Comparison of ENCODE assay signal across 12 mouse cellular contexts in genomic region chr12:102271447-102271846, GRCm38 (mm10). TPM values are rescaled to one million over a fixed set of nuclear protein-coding genes. Genes with fewer than 3 reads are reported as not detected.
DNase-seq lines count a peak whose midpoint lies in the region; ATAC-seq and TF ChIP-seq lines count a peak whose summit lies in the region.
"Had no signal": no experiment of that assay in that cellular context is flagged by ENCODE, and none has a peak within 500 bp of the region (broad histone marks: within the 10 kb centered on the region; RNA-seq: fewer than 3 reads in every experiment).

No protein-coding gene starts in this region.

- peak overlapping the region; percentile 60 for H3K27ac ChIP-seq in heart, adult 2 months
- no peak overlapping the region for H3K27ac ChIP-seq in heart, embryonic 12.5 days (ENCODE audit: poor library complexity, severe bottlenecking)
- H3K27ac ChIP-seq in stomach, embryonic 16.5 days (ENCODE audit: low read length) = no peak overlapping the region
- H3K27ac ChIP-seq in stomach, postnatal 0 days (replicated peaks) = no peak overlapping the region
- no peak overlapping the region for H3K27ac ChIP-seq in forebrain, embryonic 12.5 days
- H3K27ac ChIP-seq: liver, embryonic 13.5 days had no signal

- no peaks in the 10 kb centered on the region for H3K9me3 ChIP-seq in heart, embryonic 12.5 days (replicated peaks)
- no peaks in the 10 kb centered on the region for H3K9me3 ChIP-seq in stomach, embryonic 16.5 days (replicated peaks; ENCODE audit: control insufficient read depth, low read length)
- H3K9me3 ChIP-seq in stomach, postnatal 0 days (ENCODE audit: control insufficient read depth, low read length) = no peaks in the 10 kb centered on the region
- H3K9me3 ChIP-seq in forebrain, embryonic 12.5 days = no peaks in the 10 kb centered on the region
- H3K9me3 ChIP-seq: liver, embryonic 13.5 days had no signal

- intact Hi-C loops in heart, adult 2 months (cut with DNase I) = no loop called here
- intact Hi-C loops in heart, postnatal 36 days (cut with DNase I) = loop anchor here (5.0 kb wide), 1 partner anchor 69 kb away; no protein-coding TSS in a partner anchor

- no peak for TF ChIP-seq CTCF in heart, adult 2 months (IDR thresholded peaks at IDR 0.05)
- TF ChIP-seq CTCF in stomach, postnatal 0 days (IDR thresholded peaks at IDR 0.05; ENCODE audit: low read depth) = no peak

- no peak overlapping the region for H3K4me2 ChIP-seq in heart, embryonic 12.5 days
- no peak overlapping the region for H3K4me2 ChIP-seq in stomach, embryonic 16.5 days (ENCODE audit: low read depth, low read length)
- H3K4me2 ChIP-seq in stomach, postnatal 0 days (replicated peaks; ENCODE audit: low read depth) = no peak overlapping the region
- no peak overlapping the region for H3K4me2 ChIP-seq in forebrain, embryonic 12.5 days
- H3K4me2 ChIP-seq: liver, embryonic 13.5 days had no signal

- peak; percentile 41; the same call in 1 of the 2 replicates for TF ChIP-seq EP300 in heart, adult 2 months (IDR thresholded peaks at IDR 0.05; ENCODE audit: insufficient read depth, low read depth, low read length)
- no peak for TF ChIP-seq EP300 in stomach, postnatal 0 days (optimal IDR thresholded peaks at IDR 0.05)

- WGBS in heart, adult 2 months = 32% methylated on average over 4 of the region's 4 CpGs
- 50% methylated on average over 4 of the region's 4 CpGs for WGBS in heart, embryonic 12.5 days
- 64% methylated on average over 4 of the region's 4 CpGs for WGBS in stomach, embryonic 16.5 days
- whole genome bisulfite sequencing in stomach, postnatal 0 days = 70% methylated on average over 4 of the region's 4 CpGs
- 81% methylated on average over 4 of the region's 4 CpGs for WGBS in forebrain, embryonic 12.5 days

- peak; percentile 48 to 79 for DNase-seq in heart, adult 2 months
- DNase-seq in stomach, postnatal 0 days (ENCODE audit: low spot score) = no peak
- peak; percentile 46 to 51 for DNase-seq in heart, postnatal 36 days
- DNase-seq in testis, postnatal 14 days (ENCODE audit: low spot score) = peak; percentile 83
- DNase-seq in cerebellum, adult 8-10 months = no peak
- DNase-seq: cerebellum, adult 18-20 months; liver, embryonic 13.5 days; right cerebral cortex, adult 18-20 months had no signal

- H3K36me3 ChIP-seq in heart, adult 2 months (ENCODE audit: control insufficient read depth, insufficient read depth, low read length) = no peaks in the 10 kb centered on the region
- no peaks in the 10 kb centered on the region for H3K36me3 ChIP-seq in heart, embryonic 12.5 days
- H3K36me3 ChIP-seq in stomach, embryonic 16.5 days (ENCODE audit: control insufficient read depth, insufficient read depth, low read length) = no peaks in the 10 kb centered on the region
- no peaks in the 10 kb centered on the region for H3K36me3 ChIP-seq in stomach, postnatal 0 days (ENCODE audit: control insufficient read depth, insufficient read depth, low read length)
- no peaks in the 10 kb centered on the region for H3K36me3 ChIP-seq in forebrain, embryonic 12.5 days (replicated peaks)
- H3K36me3 ChIP-seq: liver, embryonic 13.5 days had no signal

- ATAC-seq in heart, embryonic 12.5 days (ENCODE audit: insufficient number of reproducible peaks, low FRiP score) = no peak
- 0 out of 2 replicates have a peak, but pooled peaks have one; percentile 17 for ATAC-seq in stomach, embryonic 16.5 days (ENCODE audit: insufficient read depth, low FRiP score)
- ATAC-seq in stomach, postnatal 0 days (ENCODE audit: low FRiP score, low TSS enrichment) = no peak
- ATAC-seq in forebrain, embryonic 12.5 days (ENCODE audit: low FRiP score) = no peak
- ATAC-seq: intestine, postnatal 0 days had no signal

- H3K4me1 ChIP-seq in heart, adult 2 months (ENCODE audit: control insufficient read depth, insufficient read depth, low read length) = peaks cover 4% of the 10 kb centered on the region
- H3K4me1 ChIP-seq in heart, embryonic 12.5 days (replicated peaks) = peaks cover 9% of the 10 kb centered on the region; the same call in 1 of the 2 replicates
- H3K4me1 ChIP-seq in stomach, embryonic 16.5 days (ENCODE audit: control insufficient read depth, insufficient read depth, low read length) = 0 out of 2 replicates have a peak, but pooled peaks cover 3% of the 10 kb centered on the region
- no peaks in the 10 kb centered on the region for H3K4me1 ChIP-seq in stomach, postnatal 0 days (replicated peaks; ENCODE audit: control insufficient read depth, insufficient read depth)
- no peaks in the 10 kb centered on the region for H3K4me1 ChIP-seq in forebrain, embryonic 12.5 days
- H3K4me1 ChIP-seq: liver, embryonic 13.5 days had no signal

- no peak for TF ChIP-seq POLR2A in heart, adult 2 months (IDR thresholded peaks at IDR 0.05; ENCODE audit: insufficient read depth, low read depth, low read length)

- no peak overlapping the region for H3K4me3 ChIP-seq in heart, adult 2 months
- H3K4me3 ChIP-seq in heart, embryonic 12.5 days = no peak overlapping the region
- H3K4me3 ChIP-seq in stomach, embryonic 16.5 days (replicated peaks; ENCODE audit: low read length) = no peak overlapping the region
- no peak overlapping the region for H3K4me3 ChIP-seq in stomach, postnatal 0 days (ENCODE audit: low read depth, low read length)
- no peak overlapping the region for H3K4me3 ChIP-seq in forebrain, embryonic 12.5 days (replicated peaks)
- H3K4me3 ChIP-seq: liver, embryonic 13.5 days had no signal

- H3K27me3 ChIP-seq in heart, adult 2 months (ENCODE audit: control insufficient read depth, insufficient read depth, low read length) = no peaks in the 10 kb centered on the region
- H3K27me3 ChIP-seq in heart, embryonic 12.5 days (replicated peaks) = no peaks in the 10 kb centered on the region
- H3K27me3 ChIP-seq in stomach, embryonic 16.5 days (ENCODE audit: control insufficient read depth, insufficient read depth, low read length) = no peaks in the 10 kb centered on the region
- no peaks in the 10 kb centered on the region for H3K27me3 ChIP-seq in stomach, postnatal 0 days (ENCODE audit: control insufficient read depth, insufficient read depth, low read length)
- no peaks in the 10 kb centered on the region for H3K27me3 ChIP-seq in forebrain, embryonic 12.5 days
- H3K27me3 ChIP-seq: liver, embryonic 13.5 days had no signal

- no peaks in the 10 kb centered on the region for H3K79me2 ChIP-seq in heart, adult 2 months (replicated peaks; ENCODE audit: control insufficient read depth, insufficient read depth, low read length)

- no peak overlapping the region for H3K9ac ChIP-seq in heart, adult 2 months (ENCODE audit: low read depth, low read length)
- H3K9ac ChIP-seq in heart, embryonic 12.5 days = no peak overlapping the region
- H3K9ac ChIP-seq in stomach, embryonic 16.5 days (ENCODE audit: low read length) = no peak overlapping the region
- H3K9ac ChIP-seq in stomach, postnatal 0 days (ENCODE audit: low read length) = no peak overlapping the region
- no peak overlapping the region for H3K9ac ChIP-seq in forebrain, embryonic 12.5 days
- H3K9ac ChIP-seq: liver, embryonic 13.5 days had no signal

RNA-seq across cellular contexts. Expression of gene Rin3, which starts 11.4 kb away (rescaled TPM):
- total RNA-seq in heart, adult 2 months (2021) = 10 to 100 TPM; 14.7 to 25.3 TPM
- 6.1 and 10.3 TPM in 2 replicates for polyA plus RNA-seq in heart, adult 2 months (2012; rRNA removed)
- polyA plus RNA-seq in heart, embryonic 12.5 days (2016; fragmentation: Nextera tagmentation; extraction: Ambion mirVana) = 9.9 and 10.3 TPM in 2 replicates
- polyA plus RNA-seq in stomach, embryonic 16.5 days (2015; fragmentation: Nextera tagmentation; extraction: Ambion mirVana) = 8.5 and 9.3 TPM in 2 replicates
- 2.9 and 3.0 TPM in 2 replicates for polyA plus RNA-seq in stomach, postnatal 0 days (2015; fragmentation: Nextera tagmentation; extraction: Ambion mirVana)
- total RNA-seq in heart, postnatal 36 days (2021) = 10 to 100 TPM; 13.7 to 21.0 TPM
- 2.2 and 2.9 TPM in 2 replicates for polyA plus RNA-seq in forebrain, embryonic 12.5 days (2016; fragmentation: Nextera tagmentation; extraction: Ambion mirVana)

Comparison
In these comparisons a context has a peak if more than half of its experiments do, and no peak if none do; other contexts are left out.
1. DNase-seq: peak in heart, adult 2 months (2 of 2), heart, postnatal 36 days (2 of 2) and testis, postnatal 14 days (single experiment); none in stomach, postnatal 0 days (single experiment) and cerebellum, adult 8-10 months (single experiment).